17 mouse cellular contexts compared by ENCODE assay signal in genomic region chr19:56583785-56584184, GRCm38 (mm10). TPM values are rescaled to one million over a fixed set of nuclear protein-coding genes. Genes with fewer than 3 reads are reported as not detected.
DNase-seq lines count a peak whose midpoint lies in the region; ATAC-seq and TF ChIP-seq lines count a peak whose summit lies in the region.
"Had no signal": no experiment of that assay in that cellular context is flagged by ENCODE, and none has a peak within 500 bp of the region (broad histone marks: within the 10 kb centered on the region; RNA-seq: fewer than 3 reads in every experiment).

No protein-coding gene starts in this region.

- no peak overlapping the region for H3K4me2 ChIP-seq in stomach, embryonic 14.5 days (replicated peaks; ENCODE audit: low read depth, low read length)
- H3K4me2 ChIP-seq: midbrain, embryonic 12.5 days; neural tube, embryonic 12.5 days had no signal

- TF ChIP-seq CTCF in lung, adult 2 months (IDR thresholded peaks at IDR 0.05; ENCODE audit: insufficient read depth, low read length): no peak

- no peaks in the 10 kb centered on the region for H3K9me3 ChIP-seq in stomach, embryonic 14.5 days (ENCODE audit: control insufficient read depth, low read depth, low read length)
- H3K9me3 ChIP-seq: embryonic facial prominence, embryonic 10.5 days; G1E; midbrain, embryonic 12.5 days; neural tube, embryonic 12.5 days had no signal

- no peaks in the 10 kb centered on the region for H3K27me3 ChIP-seq in stomach, embryonic 14.5 days (ENCODE audit: control insufficient read depth, insufficient read depth, low read length)
- H3K27me3 ChIP-seq: midbrain, embryonic 12.5 days; neural tube, embryonic 12.5 days had no signal

- H3K36me3 ChIP-seq in stomach, embryonic 14.5 days (ENCODE audit: control insufficient read depth, insufficient read depth, low read length): peaks cover 24% of the 10 kb centered on the region

- ATAC-seq in stomach, embryonic 14.5 days (ENCODE audit: insufficient number of reproducible peaks, insufficient read depth, low FRiP score, low read depth): no peak
- ATAC-seq: activated CD4-positive, CD25-positive, alpha-beta regulatory T cell, adult 4 months had no signal

- H3K4me3 ChIP-seq in lung, adult 2 months (replicated peaks; ENCODE audit: extremely low read depth, low read depth, low read length): peak overlapping the region; percentile 29
- H3K4me3 ChIP-seq in stomach, embryonic 14.5 days (ENCODE audit: low read depth, low read length): no peak overlapping the region
- H3K4me3 ChIP-seq: embryonic facial prominence, embryonic 10.5 days; midbrain, embryonic 12.5 days; neural tube, embryonic 12.5 days had no signal

- H3K27ac ChIP-seq in stomach, embryonic 14.5 days (ENCODE audit: low read length): peak overlapping the region; percentile 28; the same call in 1 of the 2 replicates
- H3K27ac ChIP-seq: embryonic facial prominence, embryonic 10.5 days; liver, embryonic 14.5 days; midbrain, embryonic 12.5 days; neural tube, embryonic 12.5 days had no signal

- DNase-seq in heart, adult 11 months: peak; percentile 94
- no peak for DNase-seq in heart, adult 8-10 months (ENCODE audit: low spot score)
- no peak for DNase-seq in lung, adult 2 months
- no peak for DNase-seq in lung, adult 18-20 months
- DNase-seq in kidney, postnatal 10 days: peak; percentile 71
- no peak for DNase-seq in adipocyte (ENCODE audit: low spot score)
- no peak for DNase-seq in spleen, postnatal 4 days (ENCODE audit: low spot score in 2 of 2)
- DNase-seq: cerebellum, adult 9-10 months; layer of hippocampus, postnatal 36 days; thymus, adult 2 months had no signal

- H3K9ac ChIP-seq in stomach, embryonic 14.5 days (replicated peaks; ENCODE audit: low read depth, low read length): no peak overlapping the region
- H3K9ac ChIP-seq: liver, embryonic 14.5 days; midbrain, embryonic 12.5 days; neural tube, embryonic 12.5 days had no signal

- peaks cover 17% of the 10 kb centered on the region for H3K4me1 ChIP-seq in lung, adult 2 months (ENCODE audit: control insufficient read depth, insufficient read depth, low read length)
- H3K4me1 ChIP-seq in stomach, embryonic 14.5 days (ENCODE audit: control insufficient read depth, insufficient read depth, low read length): peaks cover 8% of the 10 kb centered on the region; the same call in 1 of the 2 replicates
- H3K4me1 ChIP-seq: embryonic facial prominence, embryonic 10.5 days; midbrain, embryonic 12.5 days; neural tube, embryonic 12.5 days had no signal

- peak; percentile 42; the same call in 1 of the 2 replicates for TF ChIP-seq POLR2A in lung, adult 2 months (IDR thresholded peaks at IDR 0.05; ENCODE audit: borderline replicate concordance, extremely low read depth, low read depth, low read length)

- WGBS in lung, adult 2 months: 50% methylated on average over 5 of the region's 5 CpGs
- WGBS in stomach, embryonic 14.5 days: 24% methylated on average over 5 of the region's 5 CpGs

RNA-seq across cellular contexts. Expression of gene Nhlrc2, which starts 35.7 kb away (rescaled TPM):
- 10 to 100 TPM; 25.7 to 28.2 (median 27.7) TPM for total RNA-seq in heart, adult 8-10 months (2022)
- 17.3 and 28.9 TPM in 2 replicates for polyA plus RNA-seq in lung, adult 2 months (2012; rRNA removed)
- 20.4 and 20.9 TPM in 2 replicates for polyA plus RNA-seq in stomach, embryonic 14.5 days (2014; fragmentation: Nextera tagmentation; extraction: Ambion mirVana)

RNA-seq across cellular contexts. Expression of gene Dclre1a, which starts 35.8 kb away (rescaled TPM):
- 10 to 100 TPM in 2 of 4 experiments, 1 to 10 TPM in 2; 7.4 to 12.5 (median 10.6) TPM for total RNA-seq in heart, adult 8-10 months (2022)
- polyA plus RNA-seq in lung, adult 2 months (2012; rRNA removed): 5.1 and 6.3 TPM in 2 replicates
- 21.8 and 26.4 TPM in 2 replicates for polyA plus RNA-seq in stomach, embryonic 14.5 days (2014; fragmentation: Nextera tagmentation; extraction: Ambion mirVana)

Comparison
In these comparisons a context has a peak if more than half of its experiments do, and no peak if none do; other contexts are left out.
1. DNase-seq: peak in heart, adult 11 months (single experiment) and kidney, postnatal 10 days (single experiment); none in heart, adult 8-10 months (single experiment), lung, adult 2 months (single experiment), lung, adult 18-20 months (0 of 2), adipocyte (single experiment) and spleen, postnatal 4 days (0 of 2).